Mouse (Mus musculus): ENCODE results near the gene Il1f9.
"Not testable (repeated sequence)": the region's sequence is repeated elsewhere in the genome, so short reads cannot be mapped to it uniquely, and the experiment has no call there.

The Il1f9 gene

GRCm38 (mm10) chr2:24186176-24186575, at the start of gene Il1f9:
Il1f9 (plus strand) TSS chr2:24186476.
- H3K27me3 ChIP-seq (ENCODE audit: control insufficient read depth, insufficient read depth, low read length, poor library complexity, severe bottlenecking): no peaks in the 10 kb centered on the region
- no peaks in the 10 kb centered on the region for H3K36me3 ChIP-seq (ENCODE audit: control insufficient read depth, insufficient read depth, low read length, poor library complexity, severe bottlenecking)
- DNase-seq (ENCODE audit: low read depth, low spot score): no peak

GRCm38 (mm10) chr2:24152861-24153260, 33.4 kb upstream of the Il1f9 start, which contains the start of gene Il1f8:
Il1f8 (plus strand) TSS chr2:24153161.
- DNase-seq (ENCODE audit: low read depth, low spot score): no peak
- Histone ChIP-seq H3K27me3 (ENCODE audit: control insufficient read depth, insufficient read depth, low read length, poor library complexity, severe bottlenecking) (no peaks in the 10 kb centered on the region), H3K36me3 (ENCODE audit: control insufficient read depth, insufficient read depth, low read length, poor library complexity, severe bottlenecking) (no peaks in the 10 kb centered on the region)

- DNase-seq (ENCODE audit: low read depth, low spot score); H3K27me3 ChIP-seq (ENCODE audit: control insufficient read depth, insufficient read depth, low read length, poor library complexity, severe bottlenecking); H3K36me3 ChIP-seq (ENCODE audit: control insufficient read depth, insufficient read depth, low read length, poor library complexity, severe bottlenecking): not testable (repeated sequence)
These were observed 4.5 kb upstream of the Il1f9 start for GRCm38 (mm10) chr2:24181683-24182331.

GRCm38 (mm10) chr2:24182423-24183147, 3.7 kb upstream of the Il1f9 start:
- H3K27me3 ChIP-seq (ENCODE audit: control insufficient read depth, insufficient read depth, low read length, poor library complexity, severe bottlenecking); DNase-seq (ENCODE audit: low read depth, low spot score); H3K36me3 ChIP-seq (ENCODE audit: control insufficient read depth, insufficient read depth, low read length, poor library complexity, severe bottlenecking): not testable (repeated sequence)

GRCm38 (mm10) chr2:24184092-24184491, 2.2 kb upstream of the Il1f9 start:
- not testable (repeated sequence) for H3K27me3 ChIP-seq (ENCODE audit: control insufficient read depth, insufficient read depth, low read length, poor library complexity, severe bottlenecking); DNase-seq (ENCODE audit: low read depth, low spot score); H3K36me3 ChIP-seq (ENCODE audit: control insufficient read depth, insufficient read depth, low read length, poor library complexity, severe bottlenecking)

GRCm38 (mm10) chr2:24187585-24187984, 1.3 kb downstream of the Il1f9 start:
- Histone ChIP-seq H3K27me3 (ENCODE audit: control insufficient read depth, insufficient read depth, low read length, poor library complexity, severe bottlenecking) (no peaks in the 10 kb centered on the region), H3K36me3 (ENCODE audit: control insufficient read depth, insufficient read depth, low read length, poor library complexity, severe bottlenecking) (no peaks in the 10 kb centered on the region)
- no peak for DNase-seq (ENCODE audit: low read depth, low spot score)

- Histone ChIP-seq H3K27me3 (ENCODE audit: control insufficient read depth, insufficient read depth, low read length, poor library complexity, severe bottlenecking) (no peaks in the 10 kb centered on the region), H3K36me3 (ENCODE audit: control insufficient read depth, insufficient read depth, low read length, poor library complexity, severe bottlenecking) (no peaks in the 10 kb centered on the region)
- DNase-seq (ENCODE audit: low read depth, low spot score): no peak
These were observed 1.9 kb downstream of the Il1f9 start for GRCm38 (mm10) chr2:24188189-24188588.

- DNase-seq (ENCODE audit: low read depth, low spot score): no peak
- Histone ChIP-seq H3K36me3 (ENCODE audit: control insufficient read depth, insufficient read depth, low read length, poor library complexity, severe bottlenecking) (no peaks in the 10 kb centered on the region), H3K27me3 (ENCODE audit: control insufficient read depth, insufficient read depth, low read length, poor library complexity, severe bottlenecking) (no peaks in the 10 kb centered on the region)
These were observed 28.8 kb downstream of the Il1f9 start, which contains the start of gene Il1f6 for GRCm38 (mm10) chr2:24215118-24215517. Il1f6 (plus strand) TSS chr2:24215418.

GRCm38 (mm10) chr2:24227191-24227590, 40.9 kb downstream of the Il1f9 start:
- Histone ChIP-seq H3K27me3 (ENCODE audit: control insufficient read depth, insufficient read depth, low read length, poor library complexity, severe bottlenecking) (no peaks in the 10 kb centered on the region), H3K36me3 (ENCODE audit: control insufficient read depth, insufficient read depth, low read length, poor library complexity, severe bottlenecking) (no peaks in the 10 kb centered on the region)
- no peak for DNase-seq (ENCODE audit: low read depth, low spot score)
